Mouse (Mus musculus) urinary bladder, postnatal 36 days (tissue): ENCODE data around the gene Mettl7a2.
A peak's percentile ranks its signal among the peaks of the same experiment; 100 is the strongest.
"Not testable (repeated sequence)": the region's sequence is repeated elsewhere in the genome, so short reads cannot be mapped to it uniquely, and the experiment has no call there.

Source experiments
- DNase-seq, 2 experiments: peaks; one replicate each; pipeline ENCODE4 v3.0.0; 2022; ENCODE audit warnings: low spot score in 2 of 2, mixed read lengths in 1 of 2

Gene Mettl7a2

DNA sequence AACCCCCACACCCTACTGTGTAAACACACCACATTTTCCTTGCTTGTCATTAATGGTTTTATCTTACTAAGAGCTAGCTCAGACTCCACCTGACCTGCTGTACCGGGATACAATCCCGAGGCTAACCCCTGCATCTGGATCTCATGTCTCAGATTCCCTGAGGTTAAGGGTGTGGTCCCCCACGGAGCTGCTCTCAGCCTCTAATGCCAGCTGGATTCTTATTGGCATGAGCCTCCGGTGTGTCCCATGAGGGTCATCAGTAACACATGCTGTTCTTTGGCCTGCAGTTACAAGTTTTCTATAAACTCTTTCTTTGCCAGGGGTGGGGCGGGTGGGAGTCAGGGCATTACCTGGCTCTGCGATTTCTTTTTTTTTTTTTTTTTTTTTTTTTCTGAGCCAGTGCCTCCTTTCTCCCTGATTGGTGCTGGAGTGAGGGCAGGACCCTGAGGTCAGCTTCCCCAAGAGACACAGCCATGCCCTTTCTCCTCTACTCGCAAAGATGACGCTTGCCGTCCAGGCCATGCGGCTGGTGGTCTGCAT, at the start of gene Mettl7a2, which contains the start of gene Methig1:
Gene Mettl7a2 (plus strand): TSS at position 490 of the 540 bp plus-strand sequence.
Gene Methig1 (plus strand): TSS at position 439 of the 540 bp plus-strand sequence.
- no peak for DNase-seq

DNA sequence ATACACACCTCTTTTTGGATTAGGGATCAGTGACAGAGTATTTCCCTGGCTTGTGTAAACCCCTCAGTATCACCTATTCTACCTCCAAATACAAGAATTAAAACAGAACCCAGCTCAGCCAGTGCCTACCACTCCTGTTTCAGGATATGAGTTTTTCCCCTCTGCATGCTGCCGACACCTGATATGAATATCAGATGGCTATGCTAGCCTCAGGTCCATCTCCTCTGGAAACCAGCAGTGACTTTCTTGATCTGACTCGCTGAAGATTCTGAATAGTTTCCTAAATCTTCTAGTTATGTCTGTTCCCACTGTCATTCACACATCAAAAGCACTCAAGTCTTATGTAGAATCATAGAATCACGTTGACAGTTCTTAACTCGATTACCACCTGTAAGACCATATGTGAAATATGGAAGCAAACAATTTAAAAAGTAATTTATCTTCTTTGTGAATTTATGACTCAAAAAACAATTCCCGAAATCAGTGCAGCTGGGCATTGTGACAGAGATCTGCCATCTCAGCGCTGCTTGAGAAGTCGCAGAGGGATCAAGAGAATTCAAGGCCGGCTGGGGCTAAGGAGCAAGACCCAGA, 49.5 kb upstream of the Mettl7a2 start:
- no peak for DNase-seq

GRCm38 (mm10) chr15:100304019-100304991, 48.7 kb upstream of the Mettl7a2 start, which contains the start of gene Mettl7a1:
TSS of gene Mettl7a1 (plus strand) at chr15:100304140.
- DNase-seq: peak; percentile 66 to 85

DNA sequence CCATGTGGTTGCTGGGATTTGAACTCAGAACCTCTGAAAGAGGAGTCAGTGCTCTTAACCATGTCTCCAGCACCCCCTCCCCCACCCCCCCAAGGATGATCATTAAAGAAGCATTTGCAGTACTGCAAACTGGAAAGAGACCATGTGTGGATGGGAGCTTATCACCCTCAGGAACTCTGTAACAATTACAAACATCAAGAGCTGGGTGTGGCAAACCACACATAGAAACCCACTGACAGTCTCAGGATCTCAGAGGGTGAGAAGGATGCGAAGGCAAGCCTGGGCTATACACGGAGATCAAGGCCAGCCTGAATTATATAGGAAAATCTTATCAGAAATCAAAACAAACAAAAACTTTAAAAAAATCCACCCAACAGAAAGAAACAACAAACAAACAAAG, 46.8 kb upstream of the Mettl7a2 start:
- DNase-seq: no peak

DNA sequence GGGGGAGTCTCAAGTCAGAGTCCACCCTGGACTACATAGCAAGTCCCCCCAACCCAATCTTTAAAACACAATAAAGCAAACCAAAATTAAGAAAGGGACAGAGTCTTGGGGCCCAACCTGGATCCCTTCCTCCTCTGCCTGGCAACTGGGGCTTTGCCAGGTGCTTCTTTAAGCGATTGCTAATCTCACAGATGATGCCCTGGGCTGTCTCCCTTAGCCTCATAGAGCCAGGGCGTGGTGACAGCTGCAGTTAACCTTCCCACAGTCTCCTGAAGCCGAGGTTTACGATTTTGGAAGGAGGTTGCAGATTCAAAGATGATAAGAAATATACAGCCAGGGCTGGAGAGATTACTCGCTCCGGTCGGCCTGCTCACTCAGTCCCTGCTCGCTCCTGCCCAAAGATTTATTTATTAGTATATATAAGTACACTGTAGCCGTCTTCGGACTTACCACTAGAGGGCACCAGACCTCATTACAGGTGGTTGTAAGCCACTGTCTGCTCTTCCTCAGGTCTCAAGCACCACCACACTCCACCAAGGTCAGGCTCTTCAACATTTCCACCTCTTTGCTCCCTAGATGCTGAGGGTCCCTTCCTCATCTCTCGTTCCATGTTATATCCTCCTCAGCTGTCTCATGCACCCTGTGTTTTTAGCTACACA, 45.4 kb upstream of the Mettl7a2 start:
- not testable (repeated sequence) for DNase-seq

- no peak for DNase-seq
Observed at GRCm38 (mm10) chr15:100312346-100312745, 40.7 kb upstream of the Mettl7a2 start.

- DNase-seq: no peak
Observed at GRCm38 (mm10) chr15:100314448-100315145, 38.4 kb upstream of the Mettl7a2 start.

DNA sequence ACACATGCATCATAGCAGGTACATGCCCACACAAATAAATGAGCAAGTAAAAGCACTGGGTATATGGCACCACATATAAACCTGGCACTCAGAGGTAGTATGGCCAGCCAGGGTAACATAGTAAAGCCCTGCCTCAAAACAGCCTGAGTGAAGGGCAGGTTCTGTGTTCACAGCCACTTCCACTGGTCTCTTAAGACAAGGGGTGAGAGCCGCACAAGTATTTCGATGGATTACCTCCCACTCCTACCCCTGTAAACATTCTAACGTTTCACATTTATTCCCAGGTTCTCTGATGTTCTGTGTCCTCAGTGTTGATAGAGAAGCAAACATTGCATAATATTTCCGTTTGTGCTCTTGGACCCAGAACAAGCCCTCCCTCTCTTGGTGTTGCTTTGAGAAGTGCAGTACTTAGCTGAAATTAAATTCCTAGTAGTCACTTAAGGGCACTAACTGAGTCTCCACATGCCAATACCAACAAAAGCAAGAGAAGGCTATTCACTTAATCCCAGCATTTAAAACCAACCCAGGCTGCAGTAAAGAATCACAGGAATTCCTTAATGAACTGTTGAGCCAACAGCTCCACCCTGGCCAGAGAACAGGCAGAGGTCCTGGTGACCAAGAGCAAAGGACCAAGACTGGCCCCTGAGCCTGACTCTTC, 34.9 kb upstream of the Mettl7a2 start:
- DNase-seq: not testable (repeated sequence)

DNA sequence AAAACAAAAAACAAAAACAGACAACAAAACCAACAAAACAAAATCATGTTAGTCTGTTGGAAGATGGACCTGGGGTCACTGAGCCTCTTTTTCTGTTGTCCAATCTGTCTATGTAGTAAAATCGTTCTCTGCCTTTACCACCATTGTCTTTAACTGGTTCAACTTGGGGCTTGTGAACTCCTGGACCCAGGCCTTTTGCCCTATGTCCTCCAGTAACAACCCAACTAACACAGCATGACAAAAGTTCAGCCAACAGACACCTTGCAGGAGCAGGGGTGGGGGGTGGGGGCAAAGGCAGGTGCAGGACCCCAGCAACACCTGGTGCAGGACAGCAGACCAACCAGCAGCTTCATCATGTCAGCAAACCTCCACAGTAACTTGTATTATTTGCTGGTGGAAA, 33.1 kb upstream of the Mettl7a2 start:
- DNase-seq: no peak

DNA sequence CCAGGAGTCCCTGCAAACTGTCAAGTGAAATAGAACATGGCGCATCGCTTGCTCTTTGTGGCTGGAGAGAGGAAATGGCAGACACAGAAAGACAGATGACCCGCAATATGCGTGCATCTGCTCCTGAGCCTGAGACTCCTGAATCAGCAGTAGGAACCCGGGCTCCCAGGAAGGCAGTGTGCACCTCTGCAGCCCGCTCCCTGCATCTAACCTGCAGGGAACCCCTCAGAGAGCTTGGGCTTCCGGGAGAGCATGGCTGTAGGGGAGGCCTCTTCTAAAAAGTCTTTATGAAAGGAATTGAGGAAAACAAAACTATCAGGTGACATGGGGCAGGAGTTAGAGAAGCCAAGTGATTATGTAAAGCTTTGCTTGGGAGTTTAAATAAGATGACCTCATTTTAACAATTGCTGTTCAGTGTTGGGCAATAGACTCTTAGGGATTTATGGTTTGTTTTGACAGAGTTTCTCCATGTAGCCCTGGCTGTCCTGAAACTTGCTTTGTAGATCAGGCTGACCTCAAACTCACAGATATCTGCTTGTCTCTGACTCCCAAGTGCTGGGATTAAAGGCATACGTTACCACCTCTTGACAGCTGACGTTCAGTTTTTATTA, 32.6 kb upstream of the Mettl7a2 start:
- DNase-seq: no peak

DNA sequence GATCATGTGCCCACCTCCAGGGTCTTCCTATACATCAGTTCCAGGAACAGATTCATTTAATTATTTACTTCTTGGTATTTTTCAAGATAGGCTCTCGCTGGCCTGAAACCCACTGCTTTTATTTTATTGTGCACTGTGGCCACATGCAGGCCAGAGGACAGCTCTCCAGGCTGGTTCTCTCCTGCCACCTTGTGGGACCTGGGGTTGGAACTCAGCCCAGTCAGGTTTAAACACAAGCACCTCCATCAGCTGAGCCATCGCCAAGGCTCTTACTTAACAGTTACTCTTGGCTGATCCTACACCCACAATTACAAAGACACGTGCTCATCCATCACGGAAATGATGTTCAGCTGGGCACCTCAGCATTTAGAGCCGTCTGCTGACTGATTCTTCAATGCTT, 31.9 kb upstream of the Mettl7a2 start:
- peak in 1 of 2 experiments; percentile 74 for DNase-seq

- DNase-seq: no peak
Observed at GRCm38 (mm10) chr15:100324021-100324591, 28.9 kb upstream of the Mettl7a2 start.

DNA sequence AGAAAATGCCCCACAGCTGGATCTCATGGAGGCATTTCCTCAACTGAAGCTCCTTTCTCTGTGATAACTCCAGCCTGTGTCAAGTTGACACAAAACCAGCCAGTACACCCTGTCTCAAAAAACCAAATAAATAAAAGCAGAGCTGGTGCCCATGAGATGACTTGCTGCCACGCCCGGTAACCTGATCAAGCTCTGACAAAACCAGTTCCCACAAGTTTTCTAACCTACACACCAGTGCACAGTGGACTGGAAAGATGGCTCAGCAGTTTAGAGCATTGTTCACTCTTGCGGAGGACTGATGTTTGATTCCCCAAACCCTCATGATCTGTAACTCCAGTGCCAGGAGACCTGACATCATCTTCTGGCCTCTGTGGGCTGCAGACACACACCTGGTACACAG, 27.8 kb upstream of the Mettl7a2 start:
- DNase-seq: no peak

DNA sequence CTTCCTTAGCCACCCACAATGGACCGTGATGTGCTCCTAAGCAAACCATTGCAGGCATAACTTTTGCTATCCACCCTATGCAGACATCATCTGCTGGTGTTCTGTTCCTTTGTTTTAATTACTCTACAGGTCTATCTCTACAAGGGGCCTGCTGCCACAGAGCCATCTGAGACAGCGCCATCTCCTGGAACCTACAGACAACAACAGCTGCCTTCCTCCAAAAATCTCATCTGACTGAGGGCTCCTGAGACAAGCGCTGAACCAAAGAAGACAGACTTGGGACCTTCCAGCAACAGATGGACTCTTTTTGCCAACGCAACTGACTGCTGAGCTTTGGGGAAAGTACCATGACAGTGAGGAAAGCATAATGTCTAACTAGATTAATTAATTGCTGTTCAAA, 24.9 kb upstream of the Mettl7a2 start:
- not testable (repeated sequence) for DNase-seq

GRCm38 (mm10) chr15:100329336-100329735, 23.7 kb upstream of the Mettl7a2 start:
- not testable (repeated sequence) for DNase-seq

- DNase-seq: no peak
Observed at GRCm38 (mm10) chr15:100330739-100331138, 22.3 kb upstream of the Mettl7a2 start.

DNA sequence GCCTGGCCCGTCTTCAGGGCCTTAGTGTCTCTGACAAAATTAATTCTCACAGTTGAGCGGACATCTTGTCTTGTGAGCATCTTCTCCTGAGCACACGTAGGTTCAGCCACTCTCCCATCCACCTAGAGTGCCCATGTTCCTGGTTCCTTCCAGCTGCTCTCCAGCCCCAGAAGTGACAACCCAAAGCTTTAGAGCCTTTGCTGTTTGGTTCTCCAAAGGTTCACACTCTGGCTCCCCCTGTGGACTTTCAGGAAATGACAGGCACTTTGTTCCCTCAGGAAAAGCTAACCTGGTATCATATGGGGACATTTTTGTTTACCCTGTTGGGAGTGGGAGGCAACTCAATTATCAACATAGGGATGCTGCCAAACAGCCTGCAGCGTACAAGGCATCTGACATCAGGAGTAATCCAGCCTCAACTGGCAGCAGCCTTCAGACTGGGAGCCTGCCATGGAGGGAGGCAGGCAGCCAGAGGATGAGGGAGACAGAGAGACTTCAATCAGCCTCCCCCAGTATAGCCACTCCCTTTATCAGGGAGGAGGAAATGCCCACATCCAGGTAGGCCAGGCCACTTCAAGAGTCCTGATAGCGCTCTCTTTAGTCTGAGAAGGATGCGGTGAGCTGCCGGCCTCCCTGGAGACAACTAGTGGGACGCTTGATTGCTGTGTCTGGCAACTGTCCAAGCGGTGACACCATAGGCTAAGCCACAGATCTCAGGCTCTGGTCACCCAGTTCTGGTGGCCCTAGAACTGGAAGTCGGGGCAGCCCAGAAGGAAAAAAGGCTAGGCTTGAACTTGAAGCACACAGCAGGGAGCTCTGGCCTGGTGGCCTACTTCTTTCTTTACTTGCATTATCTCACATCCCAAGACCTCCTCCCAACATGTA, 20.7 kb upstream of the Mettl7a2 start:
- not testable (repeated sequence) for DNase-seq

DNA sequence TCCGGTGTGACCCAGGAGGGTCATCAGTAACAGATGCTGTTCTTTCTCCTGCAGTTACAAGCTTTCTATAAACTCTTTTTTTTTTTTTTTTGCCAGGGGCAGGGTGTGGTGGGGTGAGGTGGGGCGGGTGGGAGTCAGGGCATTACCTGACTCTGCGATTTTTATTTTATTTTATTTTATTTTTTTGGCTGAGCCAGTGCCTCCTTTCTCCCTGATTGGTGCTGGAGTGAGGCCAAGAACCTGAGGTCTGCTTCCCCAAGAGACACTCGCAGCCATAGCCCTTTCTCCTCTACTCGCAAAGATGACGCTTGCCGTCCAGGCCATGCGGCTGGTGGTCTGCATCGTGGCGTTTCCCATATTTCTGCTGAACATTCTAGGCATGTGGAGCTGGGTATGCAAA, 18.4 kb upstream of the Mettl7a2 start, which contains the start of gene Mettl7a3:
Gene Mettl7a3 (plus strand): TSS at position 301 of the 400 bp plus-strand sequence.
- DNase-seq: no peak

DNA sequence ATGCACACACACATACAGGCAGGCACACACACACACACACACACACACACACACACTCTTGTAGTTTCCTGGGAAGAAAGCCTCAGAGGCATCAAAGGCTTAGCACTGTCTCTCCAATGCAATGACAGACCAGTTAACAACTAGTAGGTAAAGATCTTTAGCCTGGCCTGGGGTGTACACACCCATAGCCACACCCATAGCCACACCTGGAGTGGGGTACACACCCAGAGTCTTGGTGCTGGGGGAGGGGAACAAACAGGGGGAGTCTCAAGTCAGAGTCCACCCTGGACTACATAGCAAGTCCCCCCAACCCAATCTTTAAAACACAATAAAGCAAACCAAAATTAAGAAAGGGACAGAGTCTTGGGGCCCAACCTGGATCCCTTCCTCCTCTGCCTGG, 15.7 kb upstream of the Mettl7a2 start:
- not testable (repeated sequence) for DNase-seq
